Mouse (Mus musculus) lung, adult 2 months (tissue): ENCODE data around the gene Foxn3.

Experiments used
- CTCF ChIP-seq: fragments of 200-500 bp; IDR thresholded peaks from 2 replicates; pipeline ENCODE4 v1.5.1; 2011; ENCODE audit warnings: mild to moderate bottlenecking, low read length, control low read depth; ENCODE audit not compliant: insufficient read depth
- POLR2A ChIP-seq: fragments of 200-500 bp; IDR thresholded peaks from 2 replicates; pipeline ENCODE4 v1.6.1; 2011; ENCODE audit warnings: low read depth, mild to moderate bottlenecking, control low read depth, low read length, borderline replicate concordance; ENCODE audit errors: extremely low read depth

- TF ChIP-seq POLR2A (no peak), CTCF (no peak)
Observed at GRCm38 (mm10) chr12:99454394-99454793, 109.0 kb downstream of the Foxn3 start.
